Mouse (Mus musculus): ENCODE results near the gene Frat1. TPM values are rescaled to one million over a fixed set of nuclear protein-coding genes. Genes with fewer than 3 reads are reported as not detected.
"Not testable (repeated sequence)": the region's sequence is repeated elsewhere in the genome, so short reads cannot be mapped to it uniquely, and the experiment has no call there.

The Frat1 gene
- polyA plus RNA-seq, 1 experiment: 1.3 TPM

- H3K4me1 ChIP-seq (ENCODE audit: control insufficient read depth, insufficient read depth, low read length): no peaks in the 10 kb centered on the region
- WGBS: 95% methylated on average over 5 of the region's 5 CpGs
- TF ChIP-seq POLR2A (IDR thresholded peaks at IDR 0.05; ENCODE audit: low read depth, low read length): no peak
- TF ChIP-seq CTCF (conservative IDR thresholded peaks at IDR 0.05; ENCODE audit: insufficient read depth, insufficient read length, low read depth, low read length): no peak
- H3K27me3 ChIP-seq (replicated peaks; ENCODE audit: control insufficient read depth, insufficient read depth, low read length): no peaks in the 10 kb centered on the region
- no peaks in the 10 kb centered on the region; the same call in 1 of the 2 replicates for H3K36me3 ChIP-seq (ENCODE audit: control insufficient read depth, insufficient read depth, low read length)
- no peak for DNase-seq
- no peak overlapping the region for H3K4me3 ChIP-seq (ENCODE audit: insufficient read depth, low read depth, low read length)
- no peak overlapping the region for H3K27ac ChIP-seq (ENCODE audit: insufficient read depth, low read depth, low read length)
Observed at GRCm38 (mm10) chr19:41869296-41869695, 39.5 kb downstream of the Frat1 start.

DNA sequence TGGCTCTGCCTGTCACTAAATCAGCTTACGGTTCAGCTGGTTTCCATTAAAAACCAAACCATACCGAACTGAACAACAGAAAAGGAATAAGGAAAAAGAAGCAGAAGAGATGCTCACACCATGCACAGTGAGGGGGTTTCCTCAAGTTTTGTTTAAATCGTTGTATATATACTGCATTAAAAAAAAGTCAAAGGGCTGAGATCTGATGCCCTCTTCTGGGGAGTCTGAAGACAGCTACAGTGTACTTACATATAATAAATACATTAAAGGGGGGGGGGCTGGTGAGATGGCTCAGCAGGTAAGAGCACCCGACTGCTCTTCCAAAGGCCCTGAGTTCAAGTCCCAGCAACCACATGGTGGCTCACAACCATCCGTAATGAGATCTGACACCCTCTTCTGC is 40.2 kb downstream of the Frat1 start:
- H3K27me3 ChIP-seq (replicated peaks; ENCODE audit: control insufficient read depth, insufficient read depth, low read length); H3K4me3 ChIP-seq (ENCODE audit: insufficient read depth, low read depth, low read length); H3K27ac ChIP-seq (ENCODE audit: insufficient read depth, low read depth, low read length); H3K36me3 ChIP-seq (ENCODE audit: control insufficient read depth, insufficient read depth, low read length); DNase-seq; H3K4me1 ChIP-seq (ENCODE audit: control insufficient read depth, insufficient read depth, low read length): not testable (repeated sequence)
- 74% methylated on average over 5 of the region's 5 CpGs for WGBS

DNA sequence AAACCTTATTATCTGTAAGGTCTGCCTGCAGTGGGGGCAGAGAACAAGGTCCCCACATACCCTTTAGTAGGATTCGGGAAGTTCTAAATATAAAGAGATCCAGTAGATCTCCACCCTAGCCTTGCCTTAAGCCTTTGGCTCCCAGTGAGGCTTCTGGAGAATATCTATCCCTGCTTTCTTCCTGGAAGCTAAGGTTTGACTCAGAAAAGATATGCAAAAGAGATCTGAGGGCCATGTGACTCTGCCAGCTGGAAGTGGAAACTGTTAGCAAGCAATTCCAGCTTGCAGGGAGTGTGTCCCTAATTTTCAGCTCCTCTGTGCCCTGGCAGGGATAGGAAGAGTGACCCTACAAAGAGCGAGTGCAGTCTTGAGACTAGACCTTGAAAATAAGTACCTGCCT is 42.5 kb downstream of the Frat1 start:
- 97% methylated on average over 2 of the region's 2 CpGs for WGBS
- Histone ChIP-seq H3K27ac (ENCODE audit: insufficient read depth, low read depth, low read length) (no peak overlapping the region), H3K36me3 (ENCODE audit: control insufficient read depth, insufficient read depth, low read length) (no peaks in the 10 kb centered on the region; the same call in none of the 2 replicates), H3K4me3 (ENCODE audit: insufficient read depth, low read depth, low read length) (no peak overlapping the region), H3K4me1 (ENCODE audit: control insufficient read depth, insufficient read depth, low read length) (no peaks in the 10 kb centered on the region), H3K27me3 (replicated peaks; ENCODE audit: control insufficient read depth, insufficient read depth, low read length) (no peaks in the 10 kb centered on the region)
- DNase-seq: no peak
- no peak for TF ChIP-seq CTCF (conservative IDR thresholded peaks at IDR 0.05; ENCODE audit: insufficient read depth, insufficient read length, low read depth, low read length)
- TF ChIP-seq POLR2A (IDR thresholded peaks at IDR 0.05; ENCODE audit: low read depth, low read length): no peak

DNA sequence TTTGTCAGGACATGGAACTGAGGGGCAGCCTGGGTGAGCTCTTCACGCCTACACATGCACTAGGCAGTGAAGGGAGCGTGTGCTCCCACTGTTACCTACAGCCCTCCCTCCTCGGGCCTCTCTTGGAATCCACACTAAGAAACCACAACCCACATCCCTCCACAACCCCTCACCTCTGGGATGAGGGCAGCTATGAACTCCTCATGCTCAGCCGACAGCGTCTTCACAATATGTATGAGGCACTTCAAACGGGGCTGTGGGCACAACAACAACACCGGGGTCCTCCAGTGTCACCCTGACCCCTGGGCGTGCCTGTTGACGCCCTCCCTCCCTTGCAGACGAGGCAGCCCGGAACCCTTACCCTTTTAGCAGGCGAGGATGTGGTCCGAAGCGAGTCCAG is 44.6 kb downstream of the Frat1 start:
- no peak overlapping the region for H3K4me3 ChIP-seq (ENCODE audit: insufficient read depth, low read depth, low read length)
- H3K36me3 ChIP-seq (ENCODE audit: control insufficient read depth, insufficient read depth, low read length): no peaks in the 10 kb centered on the region; the same call in none of the 2 replicates
- no peak for TF ChIP-seq POLR2A (IDR thresholded peaks at IDR 0.05; ENCODE audit: low read depth, low read length)
- no peak for TF ChIP-seq CTCF (conservative IDR thresholded peaks at IDR 0.05; ENCODE audit: insufficient read depth, insufficient read length, low read depth, low read length)
- no peak for DNase-seq
- 93% methylated on average over 14 of the region's 14 CpGs for WGBS
- no peak overlapping the region for H3K27ac ChIP-seq (ENCODE audit: insufficient read depth, low read depth, low read length)
- no peaks in the 10 kb centered on the region for H3K27me3 ChIP-seq (replicated peaks; ENCODE audit: control insufficient read depth, insufficient read depth, low read length)
- no peaks in the 10 kb centered on the region for H3K4me1 ChIP-seq (ENCODE audit: control insufficient read depth, insufficient read depth, low read length)

GRCm38 (mm10) chr19:41881842-41882241 is 52.1 kb downstream of the Frat1 start:
- Histone ChIP-seq H3K4me3 (ENCODE audit: insufficient read depth, low read depth, low read length) (no peak overlapping the region), H3K4me1 (ENCODE audit: control insufficient read depth, insufficient read depth, low read length) (no peaks in the 10 kb centered on the region), H3K27ac (ENCODE audit: insufficient read depth, low read depth, low read length) (no peak overlapping the region), H3K27me3 (replicated peaks; ENCODE audit: control insufficient read depth, insufficient read depth, low read length) (no peaks in the 10 kb centered on the region), H3K36me3 (ENCODE audit: control insufficient read depth, insufficient read depth, low read length) (no peaks in the 10 kb centered on the region)
- DNase-seq: no peak
- 97% methylated on average over 4 of the region's 4 CpGs for WGBS
- no peak for TF ChIP-seq CTCF (conservative IDR thresholded peaks at IDR 0.05; ENCODE audit: insufficient read depth, insufficient read length, low read depth, low read length)

Other genes starting within 250 kb of the Frat1 start
- 1.3 and 1.4 TPM in 2 replicates for gene Gm340, start 247.6 kb upstream of the Frat1 start, polyA plus RNA-seq (2012; rRNA removed)
- gene Slit1, start 86.3 kb upstream of the Frat1 start, polyA plus RNA-seq (2012; rRNA removed): 0.05 and 0.17 TPM in 2 replicates
- gene Arhgap19, start 27.9 kb upstream of the Frat1 start, polyA plus RNA-seq (2012; rRNA removed): 1.0 and 1.3 TPM in 2 replicates
- 1.4 TPM in 2 replicates for gene Frat2, start 18.2 kb downstream of the Frat1 start, polyA plus RNA-seq (2012; rRNA removed)
- gene Rrp12, start 66.2 kb downstream of the Frat1 start, polyA plus RNA-seq (2012; rRNA removed): 3.6 and 4.0 TPM in 2 replicates
- gene Pgam1, start 82.0 kb downstream of the Frat1 start, polyA plus RNA-seq (2012; rRNA removed): 493 and 500 TPM in 2 replicates
- gene Exosc1, start 103.5 kb downstream of the Frat1 start, polyA plus RNA-seq (2012; rRNA removed): 11.8 and 15.2 TPM in 2 replicates
- 74.2 and 78.7 TPM in 2 replicates for gene Zdhhc16, start 103.5 kb downstream of the Frat1 start, polyA plus RNA-seq (2012; rRNA removed)
- gene Mms19, start 151.2 kb downstream of the Frat1 start, polyA plus RNA-seq (2012; rRNA removed): 54.9 and 56.1 TPM in 2 replicates
- gene Ubtd1, start 151.8 kb downstream of the Frat1 start, polyA plus RNA-seq (2012; rRNA removed): 23.0 and 28.2 TPM in 2 replicates
- 0.14 and 2.2 TPM in 2 replicates for gene Ankrd2, start 206.0 kb downstream of the Frat1 start, polyA plus RNA-seq (2012; rRNA removed)
- 167 and 177 TPM in 2 replicates for gene Hoga1, start 215.6 kb downstream of the Frat1 start, polyA plus RNA-seq (2012; rRNA removed)
- 3.6 and 5.1 TPM in 2 replicates for gene 4933411K16Rik, start 222.3 kb downstream of the Frat1 start, polyA plus RNA-seq (2012; rRNA removed)

Measured in kidney, adult 2 months (tissue).